Mouse (Mus musculus) intestine, postnatal 0 days (tissue): ENCODE data around the gene Slc44a4. TPM values are rescaled to one million over a fixed set of nuclear protein-coding genes. Genes with fewer than 3 reads are reported as not detected.
"Not testable (repeated sequence)": the region's sequence is repeated elsewhere in the genome, so short reads cannot be mapped to it uniquely, and the experiment has no call there.

Experiments
- ATAC-seq: fragments of 200-750 bp; cut with Nextera tagmentation; 2 replicates; pipeline ENCODE4 v1.8.0; 2017; ENCODE audit warnings: mild to moderate bottlenecking, moderate TSS enrichment, moderate library complexity
- H3K27ac ChIP-seq: fragments of 300-500 bp; sonication (generic); 2 replicates; pipeline ENCODE4 v1.5.1; 2014; ENCODE audit warnings: mild to moderate bottlenecking, low read depth, low read length, moderate library complexity
- H3K27me3 ChIP-seq: fragments of 300-500 bp; sonication (generic); replicated peaks from 2 replicates; pipeline ENCODE4 v1.6.1; 2014; ENCODE audit warnings: low read length, mixed read lengths; ENCODE audit not compliant: control insufficient read depth, insufficient read depth
- H3K36me3 ChIP-seq: fragments of 300-500 bp; sonication (generic); 2 replicates; pipeline ENCODE4 v1.6.1; 2014; ENCODE audit warnings: mild to moderate bottlenecking, moderate library complexity; ENCODE audit not compliant: control insufficient read depth, insufficient read depth
- H3K4me1 ChIP-seq: fragments of 300-500 bp; sonication (generic); replicated peaks from 2 replicates; pipeline ENCODE4 v1.6.1; 2014; ENCODE audit warnings: antibody characterized with exemption, low read length, mixed read lengths; ENCODE audit not compliant: control insufficient read depth, insufficient read depth
- H3K4me2 ChIP-seq: fragments of 300-500 bp; sonication (generic); replicated peaks from 2 replicates; pipeline ENCODE4 v1.6.1; 2014; ENCODE audit warnings: low read depth, mild to moderate bottlenecking, moderate library complexity
- H3K4me3 ChIP-seq: fragments of 300-500 bp; sonication (generic); 2 replicates; pipeline ENCODE4 v1.5.1; 2014; ENCODE audit warnings: low read depth, low read length
- H3K9ac ChIP-seq: fragments of 300-500 bp; sonication (generic); 2 replicates; pipeline ENCODE4 v1.6.1; 2014; ENCODE audit warnings: mild to moderate bottlenecking, low read depth, low read length
- H3K9me3 ChIP-seq: fragments of 300-500 bp; sonication (generic); 2 replicates; pipeline ENCODE4 v1.6.1; 2016; ENCODE audit warnings: mixed run types; ENCODE audit not compliant: control insufficient read depth
- CTCF ChIP-seq: sonication (generic); IDR thresholded peaks from 2 replicates; pipeline ENCODE4 v1.5.1; 2016; ENCODE audit warnings: low read depth, mild to moderate bottlenecking, control low read depth, antibody characterized with exemption, moderate library complexity
- WGBS: fragments of 180-500 bp; shearing (Covaris S2); extraction: QIAGEN DNeasy Blood & Tissue Kit; methylation state at CpG from one replicate; pipeline ENCODE4 v1.1.7; 2014; 5-methylcytosine and 5-hydroxymethylcytosine counted together
- polyA plus RNA-seq: library from polyadenylated mRNA; unstranded; fragments of >200 nt; fragmentation: Nextera tagmentation; extraction: Ambion mirVana; gene quantifications from 2 replicates; pipeline ENCODE4 v1.2.1, GENCODE M21; 2015

The Slc44a4 gene
- polyA plus RNA-seq, 1 experiment from 2014 or later: 119 TPM

- Histone ChIP-seq H3K4me3 (no peak overlapping the region), H3K4me1 (peaks cover 6% of the 10 kb centered on the region), H3K27me3 (no peaks in the 10 kb centered on the region), H3K4me2 (no peak overlapping the region), H3K9me3 (no peaks in the 10 kb centered on the region), H3K9ac (no peak overlapping the region), H3K27ac (no peak overlapping the region), H3K36me3 (0 out of 2 replicates have a peak, but pooled peaks cover 6% of the 10 kb centered on the region)
- ATAC-seq: no peak
- no peak for TF ChIP-seq CTCF
- WGBS: 76% methylated on average over 5 of the region's 5 CpGs
Observed at GRCm38 (mm10) chr17:34946486-34947140, 32.3 kb downstream of the Slc44a4 start.

GRCm38 (mm10) chr17:34947606-34948005 is 33.3 kb downstream of the Slc44a4 start:
- Histone ChIP-seq H3K4me1 (peaks cover 3% of the 10 kb centered on the region), H3K9ac (no peak overlapping the region), H3K27me3 (no peaks in the 10 kb centered on the region), H3K36me3 (0 out of 2 replicates have a peak, but pooled peaks cover 6% of the 10 kb centered on the region), H3K27ac (no peak overlapping the region), H3K4me2 (no peak overlapping the region), H3K9me3 (no peaks in the 10 kb centered on the region), H3K4me3 (no peak overlapping the region)
- TF ChIP-seq CTCF: peak; percentile 75
- no peak for ATAC-seq
- WGBS: 13% methylated on average over 8 of the region's 8 CpGs

GRCm38 (mm10) chr17:34948721-34949552 is 34.7 kb downstream of the Slc44a4 start:
- not testable (repeated sequence) for H3K4me1 ChIP-seq, H3K27me3 ChIP-seq, ATAC-seq, H3K4me2 ChIP-seq, H3K9me3 ChIP-seq, H3K4me3 ChIP-seq, H3K9ac ChIP-seq, H3K36me3 ChIP-seq
- 0 out of 2 replicates have a peak, but pooled peaks have one; percentile 2 for TF ChIP-seq CTCF
- whole genome bisulfite sequencing: 40% methylated on average over 8 of the region's 9 CpGs
- peak overlapping the region; percentile 88 for H3K27ac ChIP-seq

- WGBS: 45% methylated on average over 4 of the region's 4 CpGs
- no peak for ATAC-seq
- no peaks in the 10 kb centered on the region for H3K27me3 ChIP-seq
- H3K4me1 ChIP-seq: no peaks in the 10 kb centered on the region; the same call in 1 of the 2 replicates
- H3K27ac ChIP-seq: peak overlapping the region; percentile 88
- no peak for TF ChIP-seq CTCF
- H3K4me3 ChIP-seq: no peak overlapping the region
- 0 out of 2 replicates have a peak overlapping the region, but pooled peaks have one; percentile 17 for H3K4me2 ChIP-seq
- no peaks in the 10 kb centered on the region for H3K9me3 ChIP-seq
- H3K9ac ChIP-seq: no peak overlapping the region
- H3K36me3 ChIP-seq: 0 out of 2 replicates have a peak, but pooled peaks cover 6% of the 10 kb centered on the region
Observed at GRCm38 (mm10) chr17:34949553-34949969, 35.3 kb downstream of the Slc44a4 start.

GRCm38 (mm10) chr17:34950514-34951455 is 36.5 kb downstream of the Slc44a4 start:
- ATAC-seq: peak; percentile 80
- WGBS: 14% methylated on average over 10 of the region's 10 CpGs

More at GRCm38 (mm10) chr17:34950514-34951455, 36.5 kb downstream of the Slc44a4 start:
- H3K4me2 ChIP-seq: peak overlapping the region; percentile 75
- H3K27me3 ChIP-seq: no peaks in the 10 kb centered on the region
- peak overlapping the region; percentile 88 for H3K27ac ChIP-seq
- H3K36me3 ChIP-seq: 0 out of 2 replicates have a peak, but pooled peaks cover 6% of the 10 kb centered on the region
- peak; percentile 52 for TF ChIP-seq CTCF
- no peaks in the 10 kb centered on the region for H3K9me3 ChIP-seq
- H3K9ac ChIP-seq: peak overlapping the region; percentile 79
- H3K4me1 ChIP-seq: no peaks in the 10 kb centered on the region; the same call in 1 of the 2 replicates
- H3K4me3 ChIP-seq: peak overlapping the region; percentile 84
